Mouse (Mus musculus): ENCODE data around the gene Me1. TPM values are rescaled to one million over a fixed set of nuclear protein-coding genes. Genes with fewer than 3 reads are reported as not detected.

Gene Me1
- polyA plus RNA-seq, 1 experiment from 2014 or later: 21.8 TPM

GRCm38 (mm10) chr9:86554641-86555040, 141.1 kb downstream of the Me1 start:
- Histone ChIP-seq H3K36me3 (peaks cover 81% of the 10 kb centered on the region), H3K27ac (no peak overlapping the region), H3K27me3 (no peaks in the 10 kb centered on the region), H3K4me2 (replicated peaks) (no peak overlapping the region), H3K9ac (no peak overlapping the region), H3K4me3 (no peak overlapping the region), H3K9me3 (no peaks in the 10 kb centered on the region), H3K4me1 (no peaks in the 10 kb centered on the region)
- no peak for ATAC-seq (ENCODE audit: low FRiP score, low read depth)
- 90% methylated on average over 4 of the region's 4 CpGs for WGBS

DNA sequence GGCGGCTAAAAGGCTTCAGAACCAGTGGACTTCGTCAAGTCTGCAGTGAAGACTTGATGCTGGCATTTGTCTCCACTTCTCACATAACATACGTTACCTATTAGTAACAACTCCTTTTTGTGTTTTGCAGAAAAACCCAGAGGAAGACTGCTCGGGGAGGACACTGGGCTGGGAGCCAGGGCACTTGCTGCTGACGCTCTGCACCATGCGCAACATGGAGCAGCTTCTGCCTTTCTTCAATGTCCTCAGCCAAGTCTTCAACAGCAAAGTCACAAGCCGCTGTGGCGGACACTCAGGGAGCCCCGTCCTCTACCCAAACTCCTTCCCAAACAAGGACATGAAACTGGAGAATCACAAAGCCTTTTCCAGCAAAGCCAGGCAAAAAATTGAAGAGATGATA, 141.9 kb downstream of the Me1 start:
- no peak overlapping the region for H3K4me2 ChIP-seq (replicated peaks)
- peaks cover 80% of the 10 kb centered on the region for H3K36me3 ChIP-seq

DNA sequence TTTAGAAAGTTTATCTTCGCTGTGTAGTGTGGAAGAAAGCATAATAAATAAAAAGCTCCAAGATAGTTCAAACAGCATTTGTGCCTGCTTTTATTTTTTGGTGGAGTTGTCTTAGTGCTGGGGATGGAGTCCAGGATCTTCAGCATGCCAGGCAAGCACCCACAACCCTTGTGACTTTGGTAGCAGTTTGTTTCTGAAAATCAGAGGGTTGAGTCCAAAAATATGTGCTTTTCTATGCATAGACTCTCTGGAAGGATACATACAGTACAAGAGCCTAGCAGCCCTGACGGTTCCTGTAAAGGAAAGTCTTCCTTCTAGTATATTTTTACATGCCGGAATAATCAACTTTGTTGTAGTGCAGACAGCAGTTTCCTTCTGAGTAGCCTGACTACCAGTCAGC, 145.0 kb downstream of the Me1 start:
- Histone ChIP-seq H3K27me3 (no peaks in the 10 kb centered on the region), H3K9ac (no peak overlapping the region), H3K4me2 (replicated peaks) (no peak overlapping the region), H3K4me1 (no peaks in the 10 kb centered on the region), H3K36me3 (peaks cover 70% of the 10 kb centered on the region), H3K4me3 (no peak overlapping the region), H3K27ac (no peak overlapping the region), H3K9me3 (no peaks in the 10 kb centered on the region)
- no peak for ATAC-seq (ENCODE audit: low FRiP score, low read depth)
- WGBS: 88% methylated on average over 3 of the region's 3 CpGs

More for the DNA sequence above, 141.9 kb downstream of the Me1 start:
- WGBS: 87% methylated on average over 9 of the region's 9 CpGs
- no peaks in the 10 kb centered on the region for H3K27me3 ChIP-seq
- no peak overlapping the region for H3K9ac ChIP-seq
- ATAC-seq (ENCODE audit: low FRiP score, low read depth): no peak
- H3K4me3 ChIP-seq: no peak overlapping the region
- H3K27ac ChIP-seq: no peak overlapping the region
- H3K9me3 ChIP-seq: no peaks in the 10 kb centered on the region
- H3K4me1 ChIP-seq: no peaks in the 10 kb centered on the region

DNA sequence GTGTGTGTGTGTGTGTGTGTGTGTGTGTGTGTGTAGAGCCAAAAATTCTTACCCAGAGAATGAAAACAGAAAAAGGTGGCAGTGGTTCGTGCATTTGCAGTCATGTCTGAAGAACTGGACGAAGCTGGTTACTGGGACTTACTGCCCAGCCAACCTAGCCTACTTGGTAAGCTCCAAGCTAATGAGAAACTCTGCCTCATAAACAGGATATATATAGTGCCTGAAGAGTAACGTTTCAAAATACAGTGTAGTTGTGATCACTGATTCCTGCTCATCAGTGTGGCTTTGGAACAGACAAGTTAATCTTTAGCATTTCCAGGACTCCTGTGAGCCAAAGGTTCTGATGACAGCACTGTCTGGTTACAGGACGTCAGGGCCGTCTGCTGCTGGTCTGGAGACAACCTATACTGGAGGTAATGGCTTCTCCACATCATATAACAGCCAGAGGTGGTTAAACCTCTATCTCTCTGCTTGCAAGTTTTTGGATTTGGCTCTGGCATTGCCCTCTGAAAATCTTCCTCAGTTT, 146.1 kb downstream of the Me1 start:
- Histone ChIP-seq H3K27ac (no peak overlapping the region), H3K9ac (no peak overlapping the region), H3K4me2 (replicated peaks) (no peak overlapping the region), H3K27me3 (no peaks in the 10 kb centered on the region), H3K9me3 (no peaks in the 10 kb centered on the region), H3K4me3 (no peak overlapping the region), H3K36me3 (peaks cover 72% of the 10 kb centered on the region), H3K4me1 (no peaks in the 10 kb centered on the region)
- 85% methylated on average over 5 of the region's 5 CpGs for WGBS
- no peak for ATAC-seq (ENCODE audit: low FRiP score, low read depth)

- no peak for ATAC-seq (ENCODE audit: low FRiP score, low read depth)
- no peaks in the 10 kb centered on the region for H3K4me1 ChIP-seq
- peaks cover 76% of the 10 kb centered on the region for H3K36me3 ChIP-seq
- H3K4me2 ChIP-seq (replicated peaks): no peak overlapping the region
- WGBS: 69% methylated on average over 1 of the region's 1 CpGs
- H3K27me3 ChIP-seq: no peaks in the 10 kb centered on the region
- no peak overlapping the region for H3K4me3 ChIP-seq
- no peaks in the 10 kb centered on the region for H3K9me3 ChIP-seq
- H3K9ac ChIP-seq: no peak overlapping the region
- H3K27ac ChIP-seq: no peak overlapping the region
Measured at GRCm38 (mm10) chr9:86544559-86544958, 151.2 kb downstream of the Me1 start.

DNA sequence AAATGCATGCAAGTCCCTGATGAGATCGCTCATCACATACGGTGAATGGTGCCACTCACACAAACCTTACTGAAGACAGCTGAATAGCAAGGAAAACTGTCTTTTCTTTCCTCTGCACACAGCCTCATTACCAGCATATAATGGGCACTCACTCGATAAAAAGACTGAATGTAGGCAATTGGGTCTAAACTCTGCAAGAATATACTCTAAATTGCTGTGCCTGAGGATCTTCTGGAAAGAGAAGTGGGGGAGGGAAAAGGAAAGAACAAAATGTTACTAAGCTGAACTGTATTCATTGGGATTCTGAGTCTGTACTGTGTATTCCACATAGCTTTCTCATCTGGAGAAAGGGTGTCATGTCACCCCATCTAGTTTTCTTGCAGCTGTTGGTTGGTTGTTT, 152.3 kb downstream of the Me1 start:
- H3K4me2 ChIP-seq (replicated peaks): no peak overlapping the region
- H3K4me3 ChIP-seq: no peak overlapping the region
- no peak overlapping the region for H3K9ac ChIP-seq
- 97% methylated on average over 3 of the region's 3 CpGs for WGBS
- no peaks in the 10 kb centered on the region for H3K4me1 ChIP-seq
- no peaks in the 10 kb centered on the region for H3K27me3 ChIP-seq
- peaks cover 66% of the 10 kb centered on the region for H3K36me3 ChIP-seq
- no peaks in the 10 kb centered on the region for H3K9me3 ChIP-seq
- ATAC-seq (ENCODE audit: low FRiP score, low read depth): no peak
- no peak overlapping the region for H3K27ac ChIP-seq

GRCm38 (mm10) chr9:86534071-86534470, 161.7 kb downstream of the Me1 start:
- Histone ChIP-seq H3K4me2 (replicated peaks) (no peak overlapping the region), H3K9me3 (no peaks in the 10 kb centered on the region)
- 86% methylated on average over 5 of the region's 5 CpGs for WGBS

More at GRCm38 (mm10) chr9:86534071-86534470, 161.7 kb downstream of the Me1 start:
- no peaks in the 10 kb centered on the region for H3K27me3 ChIP-seq
- H3K9ac ChIP-seq: no peak overlapping the region
- no peak overlapping the region for H3K27ac ChIP-seq
- H3K4me1 ChIP-seq: no peaks in the 10 kb centered on the region
- peaks cover 48% of the 10 kb centered on the region for H3K36me3 ChIP-seq
- no peak for ATAC-seq (ENCODE audit: low FRiP score, low read depth)
- H3K4me3 ChIP-seq: no peak overlapping the region

Other genes with a start within 250 kb of the Me1 start
- 5.6 and 5.8 TPM in 2 replicates for gene Ube2cbp, start 231.0 kb downstream of the Me1 start, polyA plus RNA-seq (2015; fragmentation: Nextera tagmentation; extraction: Ambion mirVana)
- gene Dop1a, start 228.8 kb downstream of the Me1 start, polyA plus RNA-seq (2015; fragmentation: Nextera tagmentation; extraction: Ambion mirVana): 17.1 and 18.6 TPM in 2 replicates
- 42.0 and 42.2 TPM in 2 replicates for gene Pgm3, start 124.1 kb downstream of the Me1 start, polyA plus RNA-seq (2015; fragmentation: Nextera tagmentation; extraction: Ambion mirVana)
- 2.5 and 2.7 TPM in 2 replicates for gene Rwdd2a, start 124.0 kb downstream of the Me1 start, polyA plus RNA-seq (2015; fragmentation: Nextera tagmentation; extraction: Ambion mirVana)
- gene Prss35, start 47.7 kb upstream of the Me1 start, polyA plus RNA-seq (2015; fragmentation: Nextera tagmentation; extraction: Ambion mirVana): 51.6 and 52.9 TPM in 2 replicates
- gene Snap91, start 184.7 kb upstream of the Me1 start, polyA plus RNA-seq (2015; fragmentation: Nextera tagmentation; extraction: Ambion mirVana): 6.3 and 6.6 TPM in 2 replicates